Mouse (Mus musculus) liver, adult 2 months (tissue): Measurements from ENCODE around the gene Rdh1.

Experiments used
- CTCF ChIP-seq: fragments of 200-500 bp; IDR thresholded peaks from 2 replicates; pipeline ENCODE4 v1.5.1; 2011; ENCODE audit warnings: low read depth, low read length, control low read depth
- POLR2A ChIP-seq: fragments of 200-500 bp; IDR thresholded peaks from 2 replicates; pipeline ENCODE4 v1.6.1; 2011; ENCODE audit warnings: low read length, control low read depth; ENCODE audit not compliant: insufficient read depth; ENCODE audit errors: extremely low read depth

DNA sequence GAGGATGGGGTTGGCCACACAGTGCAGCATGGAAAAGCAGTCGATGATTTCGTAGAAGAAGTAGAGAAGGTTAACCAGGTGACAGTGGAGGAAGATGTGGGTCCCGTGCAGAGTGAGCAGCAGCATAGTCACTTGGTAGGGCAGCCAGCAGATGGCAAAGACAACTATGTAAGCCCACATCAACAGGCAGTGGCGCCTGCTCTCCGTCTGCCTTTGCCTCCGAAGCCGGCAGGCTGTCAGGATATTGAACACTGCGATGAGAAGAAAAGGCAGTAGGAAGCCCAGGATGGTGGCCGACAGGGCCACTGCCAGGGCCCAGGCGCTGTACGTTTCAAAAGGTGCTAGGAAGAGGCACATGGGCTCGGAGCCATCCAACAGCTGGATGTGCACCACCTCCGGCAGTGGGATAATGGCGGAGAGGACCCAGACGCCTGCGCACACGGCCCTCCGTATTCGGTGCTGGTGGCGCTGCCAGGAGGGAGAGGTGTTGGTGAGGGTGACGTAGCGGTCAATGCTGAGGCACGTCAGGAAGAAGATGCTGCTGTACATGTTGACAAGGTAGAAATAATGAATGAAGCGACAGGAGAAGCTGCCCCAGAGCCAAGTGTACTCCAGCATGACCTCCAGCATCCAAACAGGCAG is 9.3 kb upstream of the Rdh1 start:
- TF ChIP-seq CTCF (no peak), POLR2A (no peak)
